Mouse (Mus musculus) monocyte, adult 5-6 weeks (primary cell): ENCODE data around the gene Atxn1l. TPM values are rescaled to one million over a fixed set of nuclear protein-coding genes. Genes with fewer than 3 reads are reported as not detected.
"Not testable (repeated sequence)": the region's sequence is repeated elsewhere in the genome, so short reads cannot be mapped to it uniquely, and the experiment has no call there.

Source experiments
- ATAC-seq: fragments of 153-309, 156-312 bp; replicated peaks from 2 replicates; pipeline ENCODE4 v1.8.0; 2017; ENCODE audit warnings: mild to moderate bottlenecking; ENCODE audit not compliant: low TSS enrichment, insufficient number of reproducible peaks, severe bottlenecking, poor library complexity, low FRiP score
- total RNA-seq: library from RNA; stranded (forward); fragments of 200-1000, 200-491, 200-594 nt; gene quantifications from 3 replicates; pipeline ENCODE4 v1.2.3, GENCODE M21; 2017

The Atxn1l gene
- total RNA-seq = 19.1 to 27.7 TPM (median 20.6 TPM) in 3 replicates

- peak; percentile 92 for ATAC-seq
Observed at GRCm38 (mm10) chr8:109737237-109738048, at the start of gene Atxn1l. Atxn1l (minus strand) TSS chr8:109737739.

- no peak for ATAC-seq
Observed at GRCm38 (mm10) chr8:109780548-109780947, 43.0 kb upstream of the Atxn1l start.

GRCm38 (mm10) chr8:109779431-109780228 is 42.1 kb upstream of the Atxn1l start:
- ATAC-seq = no peak

GRCm38 (mm10) chr8:109778993-109779421 is 41.5 kb upstream of the Atxn1l start:
- ATAC-seq = no peak

- ATAC-seq = peak; percentile 98
Observed at GRCm38 (mm10) chr8:109778280-109778977, 40.9 kb upstream of the Atxn1l start, which contains the start of gene Ap1g1. Ap1g1 (plus strand) TSS chr8:109778554.

- ATAC-seq = no peak
Observed at GRCm38 (mm10) chr8:109777851-109778250, 40.3 kb upstream of the Atxn1l start.

GRCm38 (mm10) chr8:109773154-109773553 is 35.6 kb upstream of the Atxn1l start:
- no peak for ATAC-seq

- ATAC-seq = no peak
Observed at GRCm38 (mm10) chr8:109766081-109766480, 28.5 kb upstream of the Atxn1l start.

- no peak for ATAC-seq
Observed at GRCm38 (mm10) chr8:109764031-109764430, 26.5 kb upstream of the Atxn1l start.

GRCm38 (mm10) chr8:109760221-109760620 is 22.7 kb upstream of the Atxn1l start:
- ATAC-seq = no peak

- ATAC-seq = no peak
Observed at GRCm38 (mm10) chr8:109759426-109759825, 21.9 kb upstream of the Atxn1l start.

- no peak for ATAC-seq
Observed at GRCm38 (mm10) chr8:109756849-109757248, 19.3 kb upstream of the Atxn1l start.

GRCm38 (mm10) chr8:109755554-109755953 is 18.0 kb upstream of the Atxn1l start:
- ATAC-seq = not testable (repeated sequence)

GRCm38 (mm10) chr8:109754696-109755095 is 17.2 kb upstream of the Atxn1l start:
- no peak for ATAC-seq

GRCm38 (mm10) chr8:109751731-109752485 is 14.4 kb upstream of the Atxn1l start:
- ATAC-seq = no peak

GRCm38 (mm10) chr8:109750699-109751098 is 13.2 kb upstream of the Atxn1l start:
- peak; percentile 100 for ATAC-seq

- no peak for ATAC-seq
Observed at GRCm38 (mm10) chr8:109750274-109750673, 12.7 kb upstream of the Atxn1l start.

- ATAC-seq = no peak
Observed at GRCm38 (mm10) chr8:109747468-109748199, 10.1 kb upstream of the Atxn1l start.
